In the genomic region with DNA sequence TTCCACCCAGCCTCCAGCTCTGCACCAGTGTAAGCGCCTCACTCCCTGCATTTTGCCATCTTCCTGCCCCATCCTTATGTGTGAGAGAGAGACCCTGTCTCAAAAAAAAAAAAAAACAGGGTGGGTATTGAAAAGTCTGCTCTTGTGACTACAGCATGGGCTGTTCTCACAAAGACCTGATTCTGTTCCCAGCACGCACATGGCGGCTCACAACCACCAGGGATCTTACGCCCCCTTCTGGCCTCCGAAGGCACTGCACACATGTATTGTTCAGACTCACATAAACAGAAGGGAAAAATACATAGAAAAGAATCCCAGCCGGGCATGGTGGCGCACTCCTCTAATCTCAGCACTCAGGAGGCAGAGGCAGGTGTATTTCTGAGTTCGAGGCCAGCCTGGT, we compare ENCODE assay signal across 12 mouse cellular contexts. TPM values are rescaled to one million over a fixed set of nuclear protein-coding genes. Genes with fewer than 3 reads are reported as not detected.
DNase-seq lines count a peak whose midpoint lies in the region; ATAC-seq and TF ChIP-seq lines count a peak whose summit lies in the region.
"Had no signal": no experiment of that assay in that cellular context is flagged by ENCODE, and none has a peak within 500 bp of the region (broad histone marks: within the 10 kb centered on the region; RNA-seq: fewer than 3 reads in every experiment).

No protein-coding gene starts in this region.

- H3K27me3 ChIP-seq in cerebellum, adult 2 months (ENCODE audit: control insufficient read depth, insufficient read depth, low read length) = no peaks in the 10 kb centered on the region
- H3K27me3 ChIP-seq in liver, embryonic 12.5 days (replicated peaks) = peaks cover 72% of the 10 kb centered on the region
- peaks cover 26% of the 10 kb centered on the region for H3K27me3 ChIP-seq in E14TG2a.4 (ENCODE audit: insufficient read depth, low read length)
- H3K27me3 ChIP-seq in midbrain, embryonic 13.5 days = peaks cover 33% of the 10 kb centered on the region

- TF ChIP-seq POLR2A in cerebellum, adult 2 months (IDR thresholded peaks at IDR 0.05; ENCODE audit: borderline replicate concordance, insufficient read depth, low read length) = no peak

- H3K4me3 ChIP-seq in cerebellum, adult 2 months (replicated peaks; ENCODE audit: insufficient read depth, low read depth, low read length) = no peak overlapping the region
- no peak overlapping the region for H3K4me3 ChIP-seq in liver, embryonic 12.5 days
- peak overlapping the region; percentile 65 for H3K4me3 ChIP-seq in E14TG2a.4 (replicated peaks; ENCODE audit: low read length)
- H3K4me3 ChIP-seq in midbrain, embryonic 13.5 days (replicated peaks) = no peak overlapping the region
- H3K4me3 ChIP-seq: erythroblast, embryonic 14.5 days had no signal

- H3K4me2 ChIP-seq in liver, embryonic 12.5 days = no peak overlapping the region
- no peak overlapping the region for H3K4me2 ChIP-seq in midbrain, embryonic 13.5 days (replicated peaks)

- H3K9ac ChIP-seq in liver, embryonic 12.5 days = no peak overlapping the region
- H3K9ac ChIP-seq in midbrain, embryonic 13.5 days (replicated peaks) = no peak overlapping the region

- H3K27ac ChIP-seq in cerebellum, adult 2 months (ENCODE audit: insufficient read depth, low read length) = no peak overlapping the region
- H3K27ac ChIP-seq in liver, embryonic 12.5 days = no peak overlapping the region
- no peak overlapping the region for H3K27ac ChIP-seq in midbrain, embryonic 13.5 days

- whole genome bisulfite sequencing in cerebellum, adult 2 months = 69% methylated on average over 8 of the region's 8 CpGs
- WGBS in liver, embryonic 12.5 days (ENCODE audit: insufficient replicate concordance) = 42% methylated on average over 8 of the region's 8 CpGs
- WGBS in midbrain, embryonic 13.5 days = 64% methylated on average over 8 of the region's 8 CpGs

- no peak for ATAC-seq in liver, embryonic 12.5 days
- ATAC-seq in frontal cortex, adult (ENCODE audit: low TSS enrichment) = no peak
- ATAC-seq in midbrain, embryonic 13.5 days = no peak

- TF ChIP-seq CTCF in cerebellum, adult 2 months (IDR thresholded peaks at IDR 0.05; ENCODE audit: borderline replicate concordance, insufficient read depth, low read depth, low read length) = peak; percentile 56; the same call in 1 of the 2 replicates
- TF ChIP-seq CTCF in E14TG2a.4 (conservative IDR thresholded peaks at IDR 0.05; ENCODE audit: low read length) = peak; percentile 95

- DNase-seq in cerebellum, adult 2 months = no peak
- DNase-seq in cerebellum, postnatal 4 days (ENCODE audit: low spot score in 2 of 2) = no peak
- DNase-seq in liver = peak; percentile 25
- peak; percentile 25 to 49 for DNase-seq in cerebellum, postnatal 36 days
- DNase-seq: kidney, adult 18-20 months; thymus, postnatal 25 days had no signal

- H3K4me1 ChIP-seq in cerebellum, adult 2 months (ENCODE audit: control insufficient read depth, insufficient read depth, low read length) = peaks cover 63% of the 10 kb centered on the region
- H3K4me1 ChIP-seq in liver, embryonic 12.5 days = peaks cover 19% of the 10 kb centered on the region
- peaks cover 72% of the 10 kb centered on the region for H3K4me1 ChIP-seq in E14TG2a.4 (replicated peaks; ENCODE audit: low read depth, low read length)
- peaks cover 16% of the 10 kb centered on the region for H3K4me1 ChIP-seq in midbrain, embryonic 13.5 days (replicated peaks)

- H3K9me3 ChIP-seq in liver, embryonic 12.5 days (replicated peaks) = no peaks in the 10 kb centered on the region
- H3K9me3 ChIP-seq in E14TG2a.4 (ENCODE audit: low read length) = no peaks in the 10 kb centered on the region
- H3K9me3 ChIP-seq in midbrain, embryonic 13.5 days = no peaks in the 10 kb centered on the region

- H3K36me3 ChIP-seq in liver, embryonic 12.5 days = no peaks in the 10 kb centered on the region
- 0 out of 2 replicates have a peak, but pooled peaks cover 4% of the 10 kb centered on the region for H3K36me3 ChIP-seq in E14TG2a.4 (ENCODE audit: insufficient read depth, low read length)
- H3K36me3 ChIP-seq in midbrain, embryonic 13.5 days = 0 out of 2 replicates have a peak, but pooled peaks cover 4% of the 10 kb centered on the region

RNA-seq across cellular contexts. Expression of gene Diras1, which starts 2.7 kb away (rescaled TPM):
- 126 and 136 TPM in 2 replicates for polyA plus RNA-seq in cerebellum, adult 2 months (2012; rRNA removed)
- polyA plus RNA-seq in liver, embryonic 12.5 days (2016; fragmentation: Nextera tagmentation; extraction: Ambion mirVana) = not detected in 2 replicates
- polyA plus RNA-seq in midbrain, embryonic 13.5 days (2015; fragmentation: Nextera tagmentation; extraction: Ambion mirVana) = 30.9 and 34.3 TPM in 2 replicates
- polyA plus RNA-seq: erythroblast, embryonic 14.5 days; heart, embryonic 14.5 days had no signal

RNA-seq across cellular contexts. Expression of gene Gng7, which starts 8.0 kb away (rescaled TPM):
- polyA plus RNA-seq in cerebellum, adult 2 months (2012; rRNA removed) = 21.0 and 23.0 TPM in 2 replicates
- polyA plus RNA-seq in liver, embryonic 12.5 days (2016; fragmentation: Nextera tagmentation; extraction: Ambion mirVana) = 0.80 and 0.81 TPM in 2 replicates
- 10.4 and 10.9 TPM in 2 replicates for polyA plus RNA-seq in midbrain, embryonic 13.5 days (2015; fragmentation: Nextera tagmentation; extraction: Ambion mirVana)
- polyA plus RNA-seq: erythroblast, embryonic 14.5 days had no signal

RNA-seq across cellular contexts. Expression of gene Slc39a3, which starts 14.5 kb away (rescaled TPM):
- polyA plus RNA-seq in cerebellum, adult 2 months (2012; rRNA removed) = 75.2 and 77.0 TPM in 2 replicates
- polyA plus RNA-seq in liver, embryonic 12.5 days (2016; fragmentation: Nextera tagmentation; extraction: Ambion mirVana) = 7.1 and 7.9 TPM in 2 replicates
- 43.5 and 45.7 TPM in 2 replicates for polyA plus RNA-seq in midbrain, embryonic 13.5 days (2015; fragmentation: Nextera tagmentation; extraction: Ambion mirVana)

RNA-seq across cellular contexts. Expression of gene Sgta, which starts 37.2 kb away (rescaled TPM):
- polyA plus RNA-seq in cerebellum, adult 2 months (2012; rRNA removed) = 231 and 240 TPM in 2 replicates
- polyA plus RNA-seq in liver, embryonic 12.5 days (2016; fragmentation: Nextera tagmentation; extraction: Ambion mirVana) = 89.2 and 91.3 TPM in 2 replicates
- polyA plus RNA-seq in midbrain, embryonic 13.5 days (2015; fragmentation: Nextera tagmentation; extraction: Ambion mirVana) = 316 and 322 TPM in 2 replicates

RNA-seq across cellular contexts. Expression of gene Thop1, which starts 47.1 kb away (rescaled TPM):
- 54.7 and 55.3 TPM in 2 replicates for polyA plus RNA-seq in cerebellum, adult 2 months (2012; rRNA removed)
- polyA plus RNA-seq in liver, embryonic 12.5 days (2016; fragmentation: Nextera tagmentation; extraction: Ambion mirVana) = 48.5 and 50.8 TPM in 2 replicates
- polyA plus RNA-seq in midbrain, embryonic 13.5 days (2015; fragmentation: Nextera tagmentation; extraction: Ambion mirVana) = 44.9 and 48.5 TPM in 2 replicates

Comparison
In these comparisons a context has a peak if more than half of its experiments do, and no peak if none do; other contexts are left out.
1. DNase-seq: peak in liver (single experiment) and cerebellum, postnatal 36 days (2 of 2); none in cerebellum, adult 2 months (0 of 2) and cerebellum, postnatal 4 days (0 of 2).
2. RNA of gene Diras1, which starts 2.7 kb away (polyA plus RNA-seq): 126 to 136 TPM in cerebellum, adult 2 months and 30.9 to 34.3 TPM in midbrain, embryonic 13.5 days; not detected in liver, embryonic 12.5 days; every median in the first group is over 10 times any median in the second.